Mouse (Mus musculus) retina, postnatal 7 days (tissue): ENCODE data around the gene Zfp27.
"Not testable (repeated sequence)": the region's sequence is repeated elsewhere in the genome, so short reads cannot be mapped to it uniquely, and the experiment has no call there.

ENCODE experiments used
- DNase-seq: peaks from one replicate; pipeline ENCODE4 v3.0.0-alpha.2; 2012; ENCODE audit warnings: low read depth, low spot score

The Zfp27 gene

GRCm38 (mm10) chr7:29890501-29890900 is 15.9 kb downstream of the Zfp27 start:
- no peak for DNase-seq

- DNase-seq, result no peak
Measured at GRCm38 (mm10) chr7:29880916-29881315, 25.5 kb downstream of the Zfp27 start.

- DNase-seq, result no peak
Measured at GRCm38 (mm10) chr7:29880056-29880455, 26.3 kb downstream of the Zfp27 start.

GRCm38 (mm10) chr7:29877561-29877960 is 28.8 kb downstream of the Zfp27 start:
- DNase-seq, result not testable (repeated sequence)

- no peak for DNase-seq
Measured at GRCm38 (mm10) chr7:29874256-29874655, 32.1 kb downstream of the Zfp27 start.

GRCm38 (mm10) chr7:29861660-29862059 is 44.7 kb downstream of the Zfp27 start:
- no peak for DNase-seq

- peak; percentile 82 for DNase-seq
Measured at GRCm38 (mm10) chr7:29859532-29860517, 46.5 kb downstream of the Zfp27 start, which contains the start of gene Zfp420. Gene Zfp420, plus strand, starts transcription at chr7:29859979.

GRCm38 (mm10) chr7:29853219-29853842 is 53.0 kb downstream of the Zfp27 start, which contains the start of gene Zfp940:
Gene Zfp940, minus strand, starts transcription at chr7:29853669.
- peak; percentile 79 for DNase-seq

GRCm38 (mm10) chr7:29852831-29853218 is 53.5 kb downstream of the Zfp27 start:
- DNase-seq, result no peak

GRCm38 (mm10) chr7:29844616-29845015 is 61.8 kb downstream of the Zfp27 start:
- no peak for DNase-seq
